Mouse (Mus musculus) MEL (cell line): ENCODE data around the gene 4932438A13Rik. TPM values are rescaled to one million over a fixed set of nuclear protein-coding genes. Genes with fewer than 3 reads are reported as not detected.

Source experiments
- DNase-seq: peaks from one replicate; pipeline ENCODE4 v3.0.0; 2011; ENCODE audit warnings: low read depth, low spot score
- H3K27ac ChIP-seq: 2 replicates; pipeline ENCODE4 v1.5.1; 2012; ENCODE audit warnings: low read depth, mild to moderate bottlenecking, control low read depth, low read length, moderate library complexity; ENCODE audit not compliant: control insufficient read depth
- H3K27me3 ChIP-seq, 2 experiments: fragments of 150-350 bp in 1 of 2; sonication (generic) in 1 of 2; 2 replicates each; pipeline ENCODE4 v1.6.1; 2012; ENCODE audit warnings: low read length in 2 of 2, mild to moderate bottlenecking in 2 of 2, improper control_type of control experiment in 1 of 2, moderate library complexity in 1 of 2; ENCODE audit not compliant: insufficient read depth in 2 of 2, control insufficient read depth in 1 of 2
- H3K36me3 ChIP-seq, 2 experiments: 2 replicates each; pipeline ENCODE4 v1.6.1; 2012 to 2014; ENCODE audit warnings: low read length in 2 of 2, improper control_type of control experiment in 1 of 2, inconsistent platforms in 1 of 2, mild to moderate bottlenecking in 1 of 2; ENCODE audit not compliant: insufficient read depth in 2 of 2, control insufficient read depth in 1 of 2
- H3K4me1 ChIP-seq, 2 experiments: fragments of 150-350 bp in 1 of 2; sonication (generic) in 1 of 2; 2 replicates each; pipeline ENCODE4 v1.6.1; 2012; ENCODE audit warnings: low read length in 2 of 2, improper control_type of control experiment in 1 of 2, mild to moderate bottlenecking in 1 of 2; ENCODE audit not compliant: insufficient read depth in 2 of 2, control insufficient read depth in 1 of 2
- H3K4me3 ChIP-seq, 2 experiments: fragments of 150-350 bp in 1 of 2; sonication (generic) in 1 of 2; 2 replicates each; pipeline ENCODE4 v1.5.1; 2012; ENCODE audit warnings: low read depth in 2 of 2, low read length in 2 of 2, mild to moderate bottlenecking in 2 of 2, moderate library complexity in 2 of 2, control low read depth in 1 of 2, improper control_type of control experiment in 1 of 2; ENCODE audit not compliant: control insufficient read depth in 1 of 2, insufficient read depth in 1 of 2
- H3K79me2 ChIP-seq: 2 replicates; pipeline ENCODE4 v1.6.1; 2012; ENCODE audit warnings: mild to moderate bottlenecking, low read length, moderate library complexity; ENCODE audit not compliant: control insufficient read depth, poor library complexity, insufficient read depth
- H3K9ac ChIP-seq: 2 replicates; pipeline ENCODE4 v1.6.1; 2012; ENCODE audit warnings: low read depth, mild to moderate bottlenecking, control low read depth, low read length, moderate library complexity; ENCODE audit not compliant: control insufficient read depth, poor library complexity, severe bottlenecking
- H3K9me3 ChIP-seq: fragments of 150-350 bp; sonication (generic); replicated peaks from 2 replicates; pipeline ENCODE4 v1.6.1; 2012; ENCODE audit warnings: mild to moderate bottlenecking, low read length, improper control_type of control experiment, moderate library complexity; ENCODE audit not compliant: insufficient read depth
- CHD2 ChIP-seq: IDR thresholded peaks from 2 replicates; pipeline ENCODE4 v1.6.1; 2011; ENCODE audit warnings: low read length, improper control_type of control experiment
- ELF1 ChIP-seq: IDR thresholded peaks from 2 replicates; pipeline ENCODE4 v1.6.1; 2014; ENCODE audit warnings: low read depth, mild to moderate bottlenecking, inconsistent platforms, low read length, improper control_type of control experiment, moderate library complexity
- EP300 ChIP-seq, 2 experiments: IDR thresholded peaks; 2 replicates each; pipeline ENCODE4 v1.6.1; 2011; ENCODE audit warnings: improper control_type of control experiment in 2 of 2, low read length in 2 of 2, low read depth in 1 of 2, mild to moderate bottlenecking in 1 of 2
- GABPA ChIP-seq: IDR thresholded peaks from 2 replicates; pipeline ENCODE4 v1.6.1; 2012; ENCODE audit warnings: low read depth, mild to moderate bottlenecking, inconsistent platforms, low read length, improper control_type of control experiment, moderate library complexity
- GATA1 ChIP-seq: IDR thresholded peaks from 2 replicates; pipeline ENCODE4 v1.6.1; 2011; ENCODE audit warnings: low read depth, low read length, improper control_type of control experiment
- KAT2A ChIP-seq: conservative IDR thresholded peaks from 2 replicates; pipeline ENCODE4 v1.6.1; 2012; ENCODE audit warnings: low read depth, low read length, improper control_type of control experiment, inconsistent platforms
- MAZ ChIP-seq: IDR thresholded peaks from 2 replicates; pipeline ENCODE4 v1.6.1; 2012; ENCODE audit warnings: low read depth, mild to moderate bottlenecking, inconsistent platforms, low read length, improper control_type of control experiment
- MEF2A ChIP-seq: IDR thresholded peaks from 2 replicates; pipeline ENCODE4 v1.6.1; 2014; ENCODE audit warnings: low read depth, mild to moderate bottlenecking, inconsistent platforms, low read length, improper control_type of control experiment; ENCODE audit not compliant: poor library complexity, insufficient replicate concordance, severe bottlenecking; ENCODE audit errors: extremely low read depth
- MYC ChIP-seq: IDR thresholded peaks from 2 replicates; pipeline ENCODE4 v1.6.1; 2011; ENCODE audit warnings: low read depth, mild to moderate bottlenecking, low read length, improper control_type of control experiment, moderate library complexity
- NELFE ChIP-seq: IDR thresholded peaks from 2 replicates; pipeline ENCODE4 v1.6.1; 2011; ENCODE audit warnings: low read depth, low read length, improper control_type of control experiment
- POLR2AphosphoS2 ChIP-seq: IDR thresholded peaks from 2 replicates; pipeline ENCODE4 v1.6.1; 2011; ENCODE audit warnings: low read length, improper control_type of control experiment
- SIN3A ChIP-seq: IDR thresholded peaks from 2 replicates; pipeline ENCODE4 v1.6.1; 2012; ENCODE audit warnings: low read length, improper control_type of control experiment, inconsistent platforms
- SMC3 ChIP-seq: IDR thresholded peaks from 2 replicates; pipeline ENCODE4 v1.6.1; 2011; ENCODE audit warnings: low read depth, low read length, improper control_type of control experiment
- TAL1 ChIP-seq: IDR thresholded peaks from 2 replicates; pipeline ENCODE4 v1.6.1; 2012; ENCODE audit warnings: mild to moderate bottlenecking, inconsistent platforms, low read length, moderate library complexity, mixed read lengths
- UBTF ChIP-seq: IDR thresholded peaks from 2 replicates; pipeline ENCODE4 v1.6.1; 2012; ENCODE audit warnings: low read depth, mild to moderate bottlenecking, inconsistent platforms, low read length, improper control_type of control experiment, moderate library complexity, borderline replicate concordance; ENCODE audit not compliant: insufficient read depth
- ZC3H11A ChIP-seq: IDR thresholded peaks from 2 replicates; pipeline ENCODE4 v1.6.1; 2012; ENCODE audit warnings: low read depth, mild to moderate bottlenecking, inconsistent platforms, low read length, improper control_type of control experiment
- ZNF384 ChIP-seq: IDR thresholded peaks from 2 replicates; pipeline ENCODE4 v1.6.1; 2012; ENCODE audit warnings: low read depth, mild to moderate bottlenecking, inconsistent platforms, low read length, improper control_type of control experiment
- polyA plus RNA-seq, 2 experiments: library from polyadenylated mRNA; stranded (reverse) in 1 of 2; unstranded in 1 of 2; fragments of >175 nt in 1 of 2; fragments of >200 nt in 1 of 2; gene quantifications; 2 replicates each; pipeline versions ENCODE4 v1.2.1 to v1.2.4; 2012; ENCODE audit warnings: low replicate concordance in 2 of 2, low read depth in 1 of 2; ENCODE audit not compliant: insufficient read length in 2 of 2, insufficient read depth in 1 of 2, missing spikeins in 1 of 2
- total RNA-seq: library from RNA; depleted of rRNA; stranded (reverse); fragments of 300-350 nt; gene quantifications from 2 replicates; pipeline ENCODE4 v1.2.3, GENCODE M21; 2012

The 4932438A13Rik gene
- total and polyA plus RNA-seq, 3 experiments = 11.7 to 102 (median 14.3) TPM

DNA sequence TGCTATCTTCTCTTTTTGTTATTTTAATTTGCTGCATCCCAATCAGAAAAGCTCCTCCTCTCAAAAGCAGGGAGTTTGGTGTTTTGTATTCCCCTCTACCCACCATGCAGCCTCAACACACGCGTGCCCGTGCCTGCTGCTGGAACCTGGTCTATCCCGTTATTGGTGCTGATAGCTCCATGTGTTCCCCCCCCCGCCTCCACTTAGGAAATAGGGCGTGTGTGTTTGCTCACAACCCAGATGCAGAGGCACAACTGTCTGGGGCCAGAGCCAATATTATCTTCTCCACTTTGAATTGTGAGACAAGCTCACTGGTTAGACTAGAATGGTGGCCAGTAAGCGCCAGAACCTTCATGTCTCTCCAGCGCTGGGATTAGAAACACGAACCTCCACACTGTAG is 41.9 kb upstream of the 4932438A13Rik start:
- Histone ChIP-seq H3K79me2 (no peaks in the 10 kb centered on the region), H3K27ac (no peak overlapping the region), H3K4me1 (no peaks in the 10 kb centered on the region)
- DNase-seq = no peak
- TF ChIP-seq MAZ = no peak
- TF ChIP-seq POLR2AphosphoS2 = no peak
- TF ChIP-seq SMC3 = no peak
- TF ChIP-seq EP300 (IDR thresholded peaks at IDR 0.05; ENCODE audit: low read depth in 1 of 2, low read length in 2 of 2) = no peak
- no peak for TF ChIP-seq ELF1
- TF ChIP-seq TAL1 = no peak
- TF ChIP-seq MYC = no peak
- TF ChIP-seq GABPA = no peak
- TF ChIP-seq UBTF = no peak
- no peak for TF ChIP-seq ZNF384
- TF ChIP-seq GATA1 = no peak
- TF ChIP-seq ZC3H11A = no peak
- TF ChIP-seq SIN3A = no peak
- TF ChIP-seq, all 39 proteins: peak for 0
- no peak overlapping the region for H3K9ac ChIP-seq
- H3K27me3 ChIP-seq = no peaks in the 10 kb centered on the region
- H3K4me3 ChIP-seq = no peak overlapping the region
- H3K9me3 ChIP-seq = no peaks in the 10 kb centered on the region
- no peaks in the 10 kb centered on the region for H3K36me3 ChIP-seq

DNA sequence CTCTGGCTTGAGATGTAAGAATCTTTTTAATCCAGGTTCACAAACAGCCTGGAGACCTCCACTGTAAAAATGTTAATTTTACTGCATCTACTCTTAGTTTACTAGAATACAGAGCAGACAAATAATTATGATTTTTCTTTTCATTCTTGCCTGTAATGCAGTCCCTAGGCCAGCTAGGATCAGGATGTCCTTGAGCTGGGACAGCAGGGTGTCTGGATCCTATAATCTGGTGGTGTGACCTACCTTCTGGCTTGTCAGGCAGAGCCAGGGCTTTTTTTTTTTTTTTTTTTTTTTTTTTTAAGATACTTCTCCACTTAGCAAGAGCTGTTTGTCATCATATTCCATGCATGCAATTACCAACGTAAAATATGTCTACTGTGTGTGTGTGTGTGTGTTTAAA is 37.8 kb upstream of the 4932438A13Rik start:
- Histone ChIP-seq H3K9me3 (no peaks in the 10 kb centered on the region), H3K4me1 (no peaks in the 10 kb centered on the region), H3K9ac (no peak overlapping the region), H3K27me3 (no peaks in the 10 kb centered on the region), H3K36me3 (no peaks in the 10 kb centered on the region), H3K4me3 (no peak overlapping the region), H3K79me2 (no peaks in the 10 kb centered on the region), H3K27ac (no peak overlapping the region)
- TF ChIP-seq NELFE (no peak), CHD2 (no peak), TAL1 (no peak), MEF2A (no peak), KAT2A (no peak), ELF1 (no peak)
- no peak for DNase-seq
